Mouse (Mus musculus): ENCODE measurements around the gene Cfap73.

DNA sequence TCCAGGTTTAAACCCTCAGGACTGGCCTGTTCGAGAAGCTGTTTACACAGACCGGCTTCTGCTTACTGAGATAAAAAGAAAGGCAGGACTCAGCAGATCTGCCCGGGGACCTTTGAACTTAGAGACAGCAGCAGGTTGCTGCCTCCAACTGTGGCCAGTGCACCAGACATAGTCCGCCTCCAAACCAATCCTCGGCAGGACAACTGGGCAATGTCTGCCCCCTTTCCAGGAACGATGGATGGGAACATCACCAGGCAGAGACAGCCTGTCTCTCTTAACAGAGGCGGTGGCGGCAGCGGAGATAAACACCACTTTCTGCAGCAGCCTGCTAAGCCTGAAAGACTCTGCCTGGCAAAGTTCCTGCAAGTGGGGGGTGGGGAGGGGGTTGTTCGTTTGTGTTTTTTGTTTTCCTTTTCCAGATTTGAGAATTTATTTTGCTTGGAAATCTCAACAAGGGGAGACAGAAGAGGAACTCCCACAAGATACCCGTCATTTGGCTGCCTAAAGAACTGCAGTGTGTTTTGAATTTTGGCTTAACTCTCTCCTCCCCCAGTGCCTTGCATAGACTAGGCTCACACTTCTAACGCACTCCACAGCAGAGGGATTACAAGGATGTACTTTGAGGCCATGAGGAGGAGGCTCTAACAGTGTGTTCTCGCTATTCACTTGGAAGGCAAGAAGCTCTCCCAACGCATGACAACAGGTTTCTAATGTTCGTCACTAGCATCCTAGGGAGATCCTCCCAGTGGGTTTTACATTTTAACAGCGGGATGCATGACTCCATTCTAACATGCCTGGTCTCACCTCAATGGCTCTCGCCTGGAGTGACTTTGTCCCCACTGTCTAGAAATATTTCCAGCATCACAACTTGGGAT is 47.1 kb downstream of the Cfap73 start:
- TF ChIP-seq POLR2A (IDR thresholded peaks at IDR 0.05; ENCODE audit: borderline replicate concordance, control insufficient read depth, low read depth, low read length), result 0 out of 2 replicates have a peak, but pooled peaks have one; percentile 44
- TF ChIP-seq CTCF (IDR thresholded peaks at IDR 0.05; ENCODE audit: control insufficient read depth, insufficient read depth, low read length), result no peak

Measured in bone marrow, adult 2 months (tissue).